Mouse (Mus musculus) fat pad, adult 2 months (tissue): ENCODE results near the gene Mark2.
A peak's percentile ranks its signal among the peaks of the same experiment; 100 is the strongest.

Experiments used
- DNase-seq: peaks from one replicate; pipeline ENCODE4 v3.0.0-alpha.2; 2011; ENCODE audit warnings: low read depth, low spot score; ENCODE audit errors: extremely low read depth

Mark2 gene

GRCm38 (mm10) chr19:7334049-7334448, 7.6 kb downstream of the Mark2 start:
- no peak for DNase-seq

GRCm38 (mm10) chr19:7321391-7321790, 20.3 kb downstream of the Mark2 start:
- DNase-seq = no peak

GRCm38 (mm10) chr19:7320181-7320580, 21.5 kb downstream of the Mark2 start:
- DNase-seq = no peak

DNA sequence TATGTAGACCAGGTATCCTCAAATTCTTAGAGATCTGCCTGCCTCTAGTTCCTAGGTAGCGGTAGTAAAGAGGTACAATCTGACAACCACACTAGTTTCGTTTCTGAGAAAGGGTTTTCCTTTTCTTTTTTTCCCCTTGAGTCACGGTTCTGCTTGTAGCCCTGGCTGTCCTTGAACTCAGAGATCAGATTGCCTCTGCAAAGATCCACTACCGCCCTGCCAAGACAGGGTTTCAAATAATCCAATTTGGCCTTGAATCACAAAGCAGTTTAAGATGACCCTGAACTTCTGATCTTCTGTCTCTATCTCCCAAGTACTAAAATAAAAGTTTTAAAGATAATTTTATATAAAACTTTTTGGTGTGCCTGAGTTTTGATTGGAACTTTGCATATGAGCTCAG, 23.9 kb downstream of the Mark2 start:
- DNase-seq = no peak

- DNase-seq = no peak
Measured at GRCm38 (mm10) chr19:7316822-7317221, 24.8 kb downstream of the Mark2 start.

- no peak for DNase-seq
Measured at GRCm38 (mm10) chr19:7315587-7315984, 26.1 kb downstream of the Mark2 start.

GRCm38 (mm10) chr19:7314976-7315586, 26.6 kb downstream of the Mark2 start:
- no peak for DNase-seq

GRCm38 (mm10) chr19:7313660-7314059, 28.0 kb downstream of the Mark2 start:
- DNase-seq = no peak

DNA sequence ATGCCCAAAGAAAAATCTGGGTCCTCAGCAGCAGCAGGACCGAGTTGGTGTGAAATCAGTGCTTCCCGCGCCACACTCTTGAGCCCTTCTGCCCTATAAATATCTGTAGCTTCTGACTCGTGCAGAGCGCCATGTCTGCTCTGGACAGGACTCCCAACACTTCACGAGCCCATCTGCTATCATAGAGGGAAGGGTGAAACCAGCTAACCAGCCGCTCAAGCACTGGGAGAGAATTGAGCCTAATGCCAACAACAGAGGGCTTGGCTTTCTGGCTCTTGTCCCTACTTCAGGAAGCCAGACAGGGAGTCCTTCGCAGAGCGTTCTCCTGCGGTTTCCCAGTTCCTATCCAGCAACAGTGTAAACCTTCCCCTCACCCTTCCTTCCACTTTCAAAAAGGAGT, 30.4 kb downstream of the Mark2 start:
- no peak for DNase-seq

GRCm38 (mm10) chr19:7310704-7311103, 31.0 kb downstream of the Mark2 start:
- no peak for DNase-seq

DNA sequence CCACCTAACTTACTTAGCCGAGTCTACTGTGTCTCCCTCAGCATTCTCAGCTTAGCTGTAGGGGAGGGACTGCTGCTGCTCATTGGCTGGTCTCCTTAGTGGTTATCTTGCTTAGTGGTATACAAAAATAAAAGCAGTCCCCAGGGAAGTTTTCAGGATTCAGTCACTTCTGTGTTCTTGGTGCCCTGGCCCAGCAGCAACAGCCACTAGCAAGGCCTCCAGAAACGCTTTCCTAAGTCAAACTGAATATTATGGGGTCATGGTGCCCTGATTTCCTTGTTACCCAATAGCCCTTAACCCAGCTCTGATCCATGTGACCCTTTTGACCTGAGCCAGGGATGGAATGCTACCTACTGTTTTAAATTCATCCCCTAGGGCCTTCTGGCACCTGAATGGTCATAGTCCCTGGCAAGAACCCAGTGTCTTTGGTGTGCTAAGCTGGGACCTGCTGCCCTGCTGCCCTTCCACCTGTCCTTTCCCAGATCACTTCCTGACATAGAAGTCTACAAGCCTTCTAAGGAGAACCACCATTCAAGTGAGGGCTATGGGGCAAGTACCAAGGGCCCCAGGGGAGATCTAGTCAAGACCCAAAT, 31.8 kb downstream of the Mark2 start:
- no peak for DNase-seq

GRCm38 (mm10) chr19:7307995-7308770, 33.5 kb downstream of the Mark2 start:
- peak; percentile 76 for DNase-seq

DNA sequence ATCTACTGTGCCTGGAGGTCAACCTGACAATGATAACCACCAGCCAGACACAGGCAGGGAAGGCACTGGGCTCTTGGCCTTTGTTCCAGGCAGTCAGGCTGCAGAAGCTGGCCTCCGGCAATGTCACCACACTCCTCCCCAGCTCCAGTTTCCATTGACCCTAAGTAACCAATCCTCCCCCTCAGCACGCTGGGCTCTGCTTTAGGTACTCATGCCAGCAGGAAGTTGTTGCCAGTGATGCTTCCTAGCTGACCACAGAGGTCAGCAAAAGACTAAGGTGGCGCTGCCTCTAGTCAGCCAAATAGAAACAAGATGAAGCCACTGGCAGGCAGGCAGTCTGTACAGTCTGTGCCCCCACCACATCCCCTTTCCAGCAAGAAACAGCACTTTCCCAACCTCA, 34.7 kb downstream of the Mark2 start:
- DNase-seq = no peak

GRCm38 (mm10) chr19:7305380-7306310, 36.0 kb downstream of the Mark2 start:
- no peak for DNase-seq

- no peak for DNase-seq
Measured at GRCm38 (mm10) chr19:7304801-7305200, 36.9 kb downstream of the Mark2 start.

GRCm38 (mm10) chr19:7303796-7304195, 37.9 kb downstream of the Mark2 start:
- DNase-seq = no peak

DNA sequence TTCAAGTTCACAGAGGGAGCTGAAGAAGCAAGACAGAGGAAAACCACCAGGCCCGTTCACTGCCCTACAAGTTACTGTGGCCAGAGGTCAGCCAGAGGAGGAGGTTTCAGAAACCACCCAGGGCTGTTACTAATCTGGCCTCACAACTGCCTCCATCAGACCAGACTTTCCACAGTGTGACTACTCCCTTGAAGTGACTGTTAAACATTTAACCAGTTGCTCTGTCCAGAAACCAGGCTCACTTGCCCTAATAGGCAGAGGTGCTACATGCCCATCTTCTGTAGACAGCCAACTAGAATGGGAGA, 39.2 kb downstream of the Mark2 start:
- DNase-seq = no peak

DNA sequence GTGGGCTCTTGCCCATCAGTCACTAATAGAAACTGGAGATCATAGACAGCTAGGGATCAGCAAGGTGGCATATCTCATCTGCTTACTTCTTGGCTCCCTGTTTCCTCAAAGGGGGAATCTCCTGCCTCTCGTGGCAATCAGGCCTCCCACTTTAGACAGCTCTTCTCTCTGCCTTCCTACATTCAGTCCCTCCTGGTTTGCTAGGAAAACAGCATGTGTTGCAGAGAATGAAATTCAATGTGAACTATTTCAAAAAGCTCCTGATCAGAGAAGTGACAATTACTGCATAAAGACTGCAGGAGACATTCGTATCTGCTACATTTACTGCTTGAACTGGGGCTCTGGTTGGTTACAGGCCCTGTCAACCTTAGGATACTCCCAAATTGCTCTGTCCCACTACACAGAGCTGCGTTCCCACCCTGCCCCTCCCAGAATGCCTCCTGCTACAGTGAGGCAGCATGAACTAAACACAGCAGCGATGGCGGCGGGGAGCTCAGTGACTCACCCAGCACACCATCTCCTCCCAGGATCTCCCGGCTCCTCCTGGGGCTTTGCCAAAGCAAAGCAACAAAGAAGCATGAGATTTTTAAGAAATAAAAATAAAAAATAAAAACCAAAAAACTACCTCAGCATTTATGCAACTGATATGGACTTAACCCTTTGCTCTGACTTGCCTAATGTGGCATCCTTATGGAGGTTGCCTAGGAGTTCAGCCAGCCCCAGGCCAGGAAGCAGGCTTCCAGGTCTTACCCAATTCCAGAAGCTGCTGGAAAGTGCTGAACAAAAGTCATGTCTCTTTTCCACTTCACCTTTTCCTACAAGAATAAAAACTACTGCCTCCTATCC, 39.8 kb downstream of the Mark2 start:
- DNase-seq = no peak

DNA sequence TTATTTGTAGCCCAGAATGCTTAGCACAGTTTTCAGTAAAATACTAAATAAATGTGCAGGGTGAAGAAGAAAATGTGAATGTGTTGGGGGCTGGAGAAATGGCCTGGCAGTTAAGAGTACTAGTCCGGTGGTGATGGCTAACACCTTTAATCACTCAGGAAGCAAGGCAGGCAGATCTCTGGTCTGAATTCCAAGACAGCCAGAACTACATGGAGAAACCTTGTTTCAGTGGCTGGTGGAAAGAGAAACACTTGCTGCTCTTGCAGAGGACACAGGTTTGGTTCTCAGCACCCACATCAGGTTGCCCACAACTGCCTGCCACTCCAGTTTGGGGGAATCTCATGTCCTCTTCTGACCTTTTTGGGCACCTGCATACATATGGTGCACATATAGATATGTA, 41.6 kb downstream of the Mark2 start:
- DNase-seq = no peak

GRCm38 (mm10) chr19:7299052-7299451, 42.6 kb downstream of the Mark2 start:
- no peak for DNase-seq

DNA sequence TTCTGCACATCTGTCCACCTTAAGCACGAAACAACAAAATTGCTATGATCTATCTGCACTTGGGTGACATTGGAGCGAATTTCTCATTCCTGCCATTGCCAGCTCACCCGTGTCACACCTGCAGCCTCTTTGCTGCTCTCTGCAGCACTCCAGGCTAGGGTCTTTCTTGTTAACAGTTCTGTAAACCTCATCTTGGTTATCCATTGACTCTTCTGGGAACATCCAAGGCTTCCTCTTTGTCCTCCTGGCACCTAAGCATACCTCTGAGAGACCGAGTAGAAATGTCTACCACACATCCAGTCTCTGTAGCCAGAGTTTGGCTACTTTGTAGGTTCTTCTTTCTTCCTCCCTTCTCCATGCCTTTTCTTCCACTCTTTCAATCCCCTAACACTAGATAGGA, 45.7 kb downstream of the Mark2 start:
- no peak for DNase-seq
